Mouse (Mus musculus): ENCODE measurements around the gene Itga4. TPM values are rescaled to one million over a fixed set of nuclear protein-coding genes. Genes with fewer than 3 reads are reported as not detected.

Gene Itga4
- polyA plus RNA-seq (2021; fragmentation: Nextera tagmentation): 3.5 and 4.7 TPM in 2 replicates
- long read RNA-seq, experiment 1, partial matches to known transcripts: 12 of 16 reads
- long read RNA-seq, experiment 1, other reads (novel, unspliced or antisense): 4 of 16 reads
- long read RNA-seq, experiment 2, partial matches to known transcripts: 7 of 12 reads
- long read RNA-seq, experiment 2, other reads (novel, unspliced or antisense): 5 of 12 reads

GRCm38 (mm10) chr2:79255192-79256000 is at the start of gene Itga4:
Gene Itga4, plus strand, starts transcription at chr2:79255426.

Other genes with a start within 250 kb of the Itga4 start
- gene Neurod1, start 201.3 kb downstream of the Itga4 start, polyA plus RNA-seq (2021; fragmentation: Nextera tagmentation): 14.9 and 17.1 TPM in 2 replicates
- gene Cerkl, start 201.4 kb downstream of the Itga4 start, polyA plus RNA-seq (2021; fragmentation: Nextera tagmentation): 4.5 and 4.7 TPM in 2 replicates